Mouse (Mus musculus): ENCODE measurements around the gene Inafm1.

DNA sequence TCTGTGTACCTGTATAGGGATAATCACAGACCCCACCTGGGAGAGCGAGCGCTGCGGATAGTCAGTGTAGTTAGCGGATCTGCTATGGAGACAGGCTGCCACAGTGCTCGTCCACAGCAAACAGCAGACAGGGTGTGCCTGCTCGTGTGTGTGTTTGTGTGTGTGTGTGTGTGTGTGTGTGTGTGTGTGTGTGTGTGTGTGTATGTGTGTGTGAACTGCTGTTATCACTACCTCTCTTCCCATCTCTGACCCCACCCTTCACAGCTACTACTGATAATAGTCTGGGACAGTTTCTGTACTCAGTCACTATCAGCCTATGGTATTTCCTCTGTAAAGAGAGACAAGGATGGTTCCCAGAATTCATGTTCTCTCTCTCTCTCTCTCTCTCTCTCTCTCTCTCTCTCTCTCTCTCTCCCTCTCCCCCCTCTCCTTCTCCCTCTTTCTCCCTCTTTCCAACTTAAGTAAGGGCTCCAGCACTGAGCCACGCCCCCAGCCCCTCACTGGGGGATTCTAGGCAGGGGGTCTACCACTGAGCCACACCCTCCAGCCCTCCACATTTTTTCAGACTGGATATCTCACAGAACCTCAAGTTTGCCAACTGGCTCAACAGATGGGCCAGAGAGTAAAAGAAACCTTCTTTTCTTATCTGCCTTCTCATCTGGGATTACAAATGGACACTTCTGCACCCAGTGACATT, 33.0 kb downstream of the Inafm1 start:
- TF ChIP-seq CHD1 (IDR thresholded peaks at IDR 0.05; ENCODE audit: low read depth, low read length) = no peak
- no peak for TF ChIP-seq CTCF (conservative IDR thresholded peaks at IDR 0.05 in 1 of 2, IDR thresholded peaks at IDR 0.05 in 1 of 2; ENCODE audit: low read depth in 2 of 2, low read length in 2 of 2)
- TF ChIP-seq POLR2A (IDR thresholded peaks at IDR 0.05; ENCODE audit: low read depth, low read length) = no peak
- no peak for TF ChIP-seq ZMIZ1 (IDR thresholded peaks at IDR 0.05; ENCODE audit: low read depth, low read length)
- no peak for TF ChIP-seq EP300 (IDR thresholded peaks at IDR 0.05; ENCODE audit: low read length)
- no peak for TF ChIP-seq JUND (conservative IDR thresholded peaks at IDR 0.05; ENCODE audit: low read depth, low read length)
- no peak for TF ChIP-seq TCF12 (IDR thresholded peaks at IDR 0.05; ENCODE audit: low read depth, low read length)
- TF ChIP-seq BHLHE40 (IDR thresholded peaks at IDR 0.05; ENCODE audit: low read depth, low read length) = no peak
- TF ChIP-seq TBP (conservative IDR thresholded peaks at IDR 0.05; ENCODE audit: low read depth, low read length) = no peak
- TF ChIP-seq USF1 (IDR thresholded peaks at IDR 0.05; ENCODE audit: low read depth, low read length) = no peak
- no peak for TF ChIP-seq ZKSCAN1 (IDR thresholded peaks at IDR 0.05; ENCODE audit: borderline replicate concordance, low read depth, low read length)
- no peak for TF ChIP-seq MEF2A (IDR thresholded peaks at IDR 0.05; ENCODE audit: borderline replicate concordance, low read depth, low read length)
- no peak for TF ChIP-seq MXI1 (IDR thresholded peaks at IDR 0.05; ENCODE audit: low read depth, low read length)
